Mouse (Mus musculus): ENCODE results near the gene 4921504E06Rik.

- no peak for TF ChIP-seq POLR2A (IDR thresholded peaks at IDR 0.05; ENCODE audit: borderline replicate concordance, control insufficient read depth, low read depth, low read length)
- no peak for TF ChIP-seq CTCF (IDR thresholded peaks at IDR 0.05; ENCODE audit: control insufficient read depth, insufficient read depth, low read length)
Measured at GRCm38 (mm10) chr2:19422226-19422625, 131.5 kb downstream of the 4921504E06Rik start.
